Mouse (Mus musculus) neutrophil, adult 65 days (primary cell): Measurements from ENCODE around the gene Slc10a3. TPM values are rescaled to one million over a fixed set of nuclear protein-coding genes. Genes with fewer than 3 reads are reported as not detected.

Experiments
- total RNA-seq: library from RNA; stranded (reverse); gene quantifications from 2 replicates; pipeline ENCODE4 v1.2.4, GENCODE M21; 2023

Slc10a3 gene
- total RNA-seq = 17.2 and 19.4 TPM in 2 replicates

DNA sequence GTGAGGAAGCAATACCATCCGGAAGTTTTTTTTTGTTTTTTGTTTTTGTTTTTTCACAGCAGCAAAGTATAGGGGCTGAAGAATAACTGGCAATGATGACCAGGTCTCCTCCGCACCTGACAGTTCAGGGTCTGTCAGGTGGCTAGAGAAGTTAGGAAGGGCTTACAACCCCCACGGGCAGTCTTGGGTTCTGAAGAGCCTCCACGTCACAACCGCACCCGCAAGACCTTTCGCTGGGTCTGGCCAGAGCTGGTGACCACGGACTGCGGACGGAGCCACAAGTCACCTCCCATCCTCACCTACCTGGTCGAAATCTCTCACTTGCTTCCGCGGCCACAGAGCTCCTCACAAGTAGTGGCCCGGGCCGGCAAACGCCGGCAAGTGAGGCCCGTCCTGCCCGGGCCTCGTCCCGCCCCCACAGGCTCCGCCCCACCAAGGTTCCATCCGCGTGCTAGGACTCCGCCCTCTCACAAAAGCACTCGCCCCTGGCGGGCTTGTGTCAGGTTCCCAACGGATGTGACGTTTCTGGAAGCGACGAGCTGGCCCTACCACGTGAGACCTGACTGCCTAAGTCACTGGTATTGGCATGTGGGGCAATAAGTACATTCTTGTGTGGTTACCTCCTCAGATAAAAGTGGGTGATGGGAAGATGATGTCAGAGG lies at the start of gene Slc10a3, which contains the start of gene Ubl4a:
TSS of gene Slc10a3 (minus strand) at position 462 of the 662 bp plus-strand sequence.
TSS of gene Ubl4a (minus strand) at position 331 of the 662 bp plus-strand sequence.

DNA sequence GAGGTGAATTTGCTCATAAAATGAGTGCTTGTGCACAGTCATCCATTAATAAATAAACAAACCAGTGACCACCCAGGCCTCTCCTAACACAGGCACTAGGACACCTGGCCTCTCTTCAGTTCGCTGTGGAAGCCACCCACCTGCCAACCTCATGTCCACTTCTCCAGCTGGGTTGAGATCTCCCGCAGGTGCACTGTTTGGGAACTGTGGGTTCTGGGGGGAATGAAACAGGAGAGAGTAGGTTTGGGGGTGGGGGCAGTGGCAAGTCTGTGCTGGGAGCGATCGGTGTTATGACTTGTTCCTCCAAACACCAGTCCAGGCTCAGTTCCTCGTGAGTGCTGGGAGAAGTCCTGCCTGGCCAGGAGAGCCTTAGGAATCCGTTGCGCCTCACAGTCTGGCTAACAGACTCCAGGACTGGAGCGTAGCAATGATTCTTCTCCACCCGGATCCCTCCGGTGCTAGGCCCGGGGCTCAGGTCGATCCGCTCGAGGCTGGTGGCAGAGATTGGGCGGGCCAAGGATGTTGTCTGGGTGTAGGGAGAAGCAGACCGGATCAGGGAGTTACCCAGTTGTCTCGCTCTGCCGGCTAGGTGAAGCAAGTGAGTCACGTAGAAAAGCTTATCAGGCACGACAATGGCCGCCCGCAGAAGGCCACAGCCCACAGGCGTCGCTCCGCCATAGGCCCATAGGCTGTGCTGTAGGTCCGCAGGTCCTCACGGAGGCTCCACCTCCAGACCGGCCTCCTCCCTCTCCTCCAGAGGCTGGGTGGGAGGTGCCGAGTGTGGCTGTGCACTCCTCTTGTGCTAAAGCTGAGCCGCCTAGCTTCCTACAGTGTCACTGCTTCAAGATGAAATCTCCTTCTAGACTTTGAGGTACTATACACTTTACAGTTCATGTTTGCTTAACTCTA lies 19.6 kb upstream of the Slc10a3 start, which contains the start of the genes Fam3a and Ikbkg:
TSS of gene Fam3a (minus strand) at position 738 of the 909 bp plus-strand sequence.
TSS of gene Ikbkg (plus strand) at position 756 of the 909 bp plus-strand sequence.

DNA sequence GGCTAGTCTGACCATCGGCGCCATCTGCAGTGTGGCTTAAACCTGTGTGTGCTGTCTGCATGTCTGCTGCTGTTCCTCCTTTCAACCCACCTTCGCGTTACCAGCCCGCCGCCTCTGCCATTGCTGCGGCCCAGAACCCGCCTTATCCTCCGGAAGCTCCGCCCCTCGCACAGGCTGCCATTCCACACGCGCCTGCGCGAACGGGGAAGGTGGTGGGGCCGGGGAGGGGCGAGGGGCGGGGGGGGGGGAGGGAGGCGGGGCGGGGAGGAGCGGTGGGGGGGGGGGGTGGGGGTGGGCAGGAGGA lies 19.7 kb downstream of the Slc10a3 start, which contains the start of gene Lage3:
TSS of gene Lage3 (minus strand) at position 152 of the 304 bp plus-strand sequence.

DNA sequence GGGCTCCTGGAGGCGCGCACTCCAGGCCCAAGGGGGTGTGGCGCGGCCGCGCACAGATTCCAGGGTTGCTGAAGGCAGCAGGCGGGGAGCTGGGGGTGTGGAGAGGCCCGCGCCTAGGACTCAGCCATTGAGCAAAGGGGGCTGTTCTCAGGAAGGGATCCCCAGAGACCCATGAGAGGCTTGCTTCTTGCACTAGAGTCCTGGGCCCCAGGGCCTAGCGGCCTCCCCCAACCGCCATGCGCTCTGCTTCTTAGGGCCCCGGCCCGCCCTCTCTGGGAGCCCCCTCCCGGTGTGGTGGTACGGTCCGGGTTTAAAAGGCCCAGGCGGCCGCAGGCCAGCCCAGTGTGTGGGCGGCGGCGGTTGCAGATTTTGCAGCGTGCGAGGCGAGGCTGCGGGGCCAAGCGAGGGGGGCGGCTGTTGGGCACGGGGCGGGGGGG lies 44.4 kb downstream of the Slc10a3 start, which contains the start of gene Plxna3:
TSS of gene Plxna3 (plus strand) at position 342 of the 437 bp plus-strand sequence.

Other genes with a start within 250 kb of the Slc10a3 start
- gene Opn1mw, start 245.9 kb downstream of the Slc10a3 start, total RNA-seq = not detected in 2 replicates
- 21.5 and 32.4 TPM in 2 replicates for gene Mecp2, start 238.0 kb downstream of the Slc10a3 start, total RNA-seq
- not detected in 2 replicates for gene Tex28, start 205.5 kb downstream of the Slc10a3 start, total RNA-seq
- gene Tktl1, start 196.1 kb downstream of the Slc10a3 start, total RNA-seq = not detected in 2 replicates
- gene Flna, start 123.5 kb downstream of the Slc10a3 start, total RNA-seq = 1,682 and 1,969 TPM in 2 replicates
- gene Emd, start 118.7 kb downstream of the Slc10a3 start, total RNA-seq = 35.8 and 51.3 TPM in 2 replicates
- 315 and 369 TPM in 2 replicates for gene Rpl10, start 102.5 kb downstream of the Slc10a3 start, total RNA-seq
- gene Taz, start 91.4 kb downstream of the Slc10a3 start, total RNA-seq = 42.0 and 53.3 TPM in 2 replicates
- 21.8 and 30.6 TPM in 2 replicates for gene Dnase1l1, start 91.0 kb downstream of the Slc10a3 start, total RNA-seq
- 176 and 181 TPM in 2 replicates for gene Atp6ap1, start 76.3 kb downstream of the Slc10a3 start, total RNA-seq
- gene Gdi1, start 68.4 kb downstream of the Slc10a3 start, total RNA-seq = 248 and 265 TPM in 2 replicates
- 35.7 and 39.2 TPM in 2 replicates for gene Fam50a, start 60.3 kb downstream of the Slc10a3 start, total RNA-seq
- gene Plxna3, start 44.3 kb downstream of the Slc10a3 start, total RNA-seq = 0.28 and 0.59 TPM in 2 replicates
- 16.1 and 16.2 TPM in 2 replicates for gene Lage3, start 19.7 kb downstream of the Slc10a3 start, total RNA-seq
- gene Ubl4a, start 131 bp downstream of the Slc10a3 start, total RNA-seq = 15.9 and 19.4 TPM in 2 replicates
- gene Fam3a, start 19.9 kb upstream of the Slc10a3 start, total RNA-seq = 9.1 and 9.9 TPM in 2 replicates
- gene Ikbkg, start 19.9 kb upstream of the Slc10a3 start, total RNA-seq = 26.1 and 42.9 TPM in 2 replicates
- gene G6pdx, start 55.8 kb upstream of the Slc10a3 start, total RNA-seq = 378 and 394 TPM in 2 replicates
- not detected in 2 replicates for gene Gm6880, start 108.0 kb upstream of the Slc10a3 start, total RNA-seq
- not detected in 2 replicates for gene Olfr1326-ps1, start 201.5 kb upstream of the Slc10a3 start, total RNA-seq
- not detected in 2 replicates for gene Olfr1325, start 219.3 kb upstream of the Slc10a3 start, total RNA-seq